Mouse (Mus musculus) brain, embryonic 14.5 days (tissue): ENCODE results near the gene Pdcd6ip.

ENCODE experiments used
- CTCF ChIP-seq: fragments of 200-500 bp; IDR thresholded peaks from 2 replicates; pipeline ENCODE4 v1.5.1; 2012; ENCODE audit warnings: inconsistent platforms, mild to moderate bottlenecking, moderate library complexity, borderline replicate concordance; ENCODE audit not compliant: insufficient read depth, insufficient read length; ENCODE audit errors: extremely low read depth
- POLR2A ChIP-seq: fragments of 200-500 bp; IDR thresholded peaks from 2 replicates; pipeline ENCODE4 v1.6.1; 2012; ENCODE audit warnings: mild to moderate bottlenecking, inconsistent platforms, borderline replicate concordance; ENCODE audit not compliant: poor library complexity, insufficient read depth, insufficient read length, severe bottlenecking; ENCODE audit errors: extremely low read depth

DNA sequence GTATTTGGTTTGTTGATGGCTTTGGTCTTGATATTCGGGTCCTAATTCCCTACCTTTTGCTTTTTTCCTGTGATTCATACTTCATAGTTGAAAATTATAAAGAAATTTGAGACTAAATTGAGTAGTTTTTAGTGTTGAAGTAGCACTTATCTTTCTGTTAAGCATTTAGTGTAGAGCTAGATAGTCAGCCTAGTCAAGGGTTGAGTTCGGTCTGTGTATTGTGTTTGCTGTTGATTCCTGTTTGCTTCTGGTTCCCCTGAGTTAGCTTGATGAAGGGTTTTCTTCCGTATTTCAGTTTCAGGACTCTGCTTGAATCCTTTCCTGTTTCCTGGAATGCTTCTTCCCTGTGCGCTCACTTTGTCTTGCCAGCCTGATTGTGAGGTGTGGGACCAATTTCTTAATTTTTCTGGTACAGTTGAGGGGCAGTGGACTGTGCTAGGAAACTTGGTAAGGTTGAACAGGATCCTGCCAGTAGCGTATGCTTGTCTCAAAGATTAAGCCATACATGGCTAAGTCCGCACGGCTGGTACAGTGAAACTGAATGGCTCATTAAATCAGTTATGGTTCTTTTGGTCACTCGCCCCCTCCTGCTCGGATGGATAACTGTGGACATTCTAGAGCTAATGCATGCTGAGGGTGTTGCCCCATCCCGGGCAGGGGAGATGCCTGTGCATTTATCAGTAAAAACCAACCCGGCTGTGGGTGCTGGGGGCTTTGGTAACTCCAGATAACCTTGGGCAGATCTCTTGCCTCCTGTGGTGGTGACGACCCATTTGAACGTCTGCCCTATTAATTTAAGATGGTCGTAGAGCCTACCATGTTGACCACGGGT is 48.0 kb upstream of the Pdcd6ip start:
- TF ChIP-seq POLR2A (no peak), CTCF (no peak)
